26 mouse cellular contexts compared by ENCODE assay signal in the genomic region with DNA sequence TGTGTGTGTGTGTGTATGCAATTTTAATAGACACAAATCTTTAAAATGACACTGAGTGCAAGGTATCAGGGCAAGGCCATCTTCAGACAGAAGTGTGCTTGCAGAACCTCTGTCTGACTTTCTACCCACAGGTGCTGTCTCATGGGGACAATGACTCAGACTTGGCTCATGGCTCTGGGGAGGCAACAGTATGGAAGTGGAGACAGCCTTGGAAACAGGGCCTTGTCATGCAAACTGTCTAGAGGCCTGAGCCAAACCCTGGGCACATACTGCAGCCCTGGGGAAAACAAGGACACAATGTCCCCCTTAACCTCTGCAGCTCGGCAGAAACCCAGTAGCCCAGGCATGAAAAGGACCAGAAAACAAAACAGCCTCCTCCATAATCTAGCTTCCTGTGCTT.
DNase-seq lines count a peak whose midpoint lies in the region; ATAC-seq and TF ChIP-seq lines count a peak whose summit lies in the region.
"Had no signal": no experiment of that assay in that cellular context is flagged by ENCODE, and none has a peak within 500 bp of the region (broad histone marks: within the 10 kb centered on the region; RNA-seq: fewer than 3 reads in every experiment).

No protein-coding gene starts in this region.

- H3K27ac ChIP-seq in left cerebral cortex, adult 2 months = peak overlapping the region; percentile 83
- H3K27ac ChIP-seq in kidney, embryonic 14.5 days (ENCODE audit: low read depth, low read length) = no peak overlapping the region
- H3K27ac ChIP-seq: embryonic facial prominence, embryonic 15.5 days; hindbrain, embryonic 10.5 days; kidney, postnatal 0 days; liver, embryonic 13.5 days; midbrain, embryonic 13.5 days; neural tube, embryonic 12.5 days; stomach, embryonic 15.5 days had no signal

- 38% methylated on average over 1 of the region's 1 CpGs for WGBS in kidney, embryonic 14.5 days

- H3K4me1 ChIP-seq in kidney, embryonic 14.5 days (ENCODE audit: control insufficient read depth, insufficient read depth, low read length) = no peaks in the 10 kb centered on the region
- H3K4me1 ChIP-seq: embryonic facial prominence, embryonic 15.5 days; liver, embryonic 13.5 days; megakaryocyte, embryonic 14.5 days; neural tube, embryonic 12.5 days had no signal

- H3K9me3 ChIP-seq in kidney, embryonic 14.5 days (ENCODE audit: control insufficient read depth, low read length) = no peaks in the 10 kb centered on the region
- H3K9me3 ChIP-seq: embryonic facial prominence, embryonic 15.5 days; hindbrain, embryonic 10.5 days; liver, embryonic 13.5 days; midbrain, embryonic 13.5 days; neural tube, embryonic 12.5 days; stomach, embryonic 15.5 days had no signal

- TF ChIP-seq CTCF in left cerebral cortex, adult 2 months (IDR thresholded peaks at IDR 0.05) = no peak

- no peak overlapping the region for H3K4me3 ChIP-seq in left cerebral cortex, adult 2 months
- no peak overlapping the region for H3K4me3 ChIP-seq in kidney, embryonic 14.5 days (ENCODE audit: low read length)
- H3K4me3 ChIP-seq: embryonic facial prominence, embryonic 15.5 days; hindbrain, embryonic 10.5 days; liver, embryonic 13.5 days; megakaryocyte, embryonic 14.5 days; midbrain, embryonic 13.5 days; neural tube, embryonic 12.5 days; stomach, embryonic 15.5 days had no signal

- no peak for DNase-seq in left cerebral cortex, adult 2 months (ENCODE audit: extremely low spot score in 1 of 2, low spot score in 2 of 2)
- DNase-seq in left cerebral cortex, postnatal 4 days = no peak
- DNase-seq in ES-CJ7 (ENCODE audit: low read depth, low spot score) (peak; percentile 43), ZHBTc4 (ENCODE audit: low read depth, low spot score) (peak; percentile 56)
- DNase-seq in adrenal gland, postnatal 36 days = peak; percentile 71 to 78
- DNase-seq in urinary bladder, postnatal 36 days (ENCODE audit: low spot score in 2 of 2) = no peak
- DNase-seq: cerebellum, adult 18-20 months; cerebellum, postnatal 25 days; embryo, embryonic 11 days; gastrocnemius, postnatal 10 days; kidney, adult 11 months; layer of hippocampus, adult 9-11 months; liver, embryonic 13.5 days; lung, adult 2 months; lung, postnatal 36 days; thymus, postnatal 25 days had no signal

- no peaks in the 10 kb centered on the region for H3K27me3 ChIP-seq in kidney, embryonic 14.5 days (ENCODE audit: control insufficient read depth, insufficient read depth, low read length)
- H3K27me3 ChIP-seq: embryonic facial prominence, embryonic 15.5 days; liver, embryonic 13.5 days; megakaryocyte, embryonic 14.5 days; neural tube, embryonic 12.5 days; stomach, embryonic 15.5 days had no signal

- intact Hi-C loops in left cerebral cortex, adult 2 months (cut with DNase I) = loop anchor here (5.0 kb wide), 2 partner anchors 40 to 120 kb away; no protein-coding TSS in a partner anchor
- intact Hi-C loops in left cerebral cortex, postnatal 4 days (cut with DNase I) = no loop called here

- no peaks in the 10 kb centered on the region for H3K36me3 ChIP-seq in kidney, embryonic 14.5 days (ENCODE audit: control insufficient read depth, insufficient read depth, low read length)
- H3K36me3 ChIP-seq: embryonic facial prominence, embryonic 15.5 days; hindbrain, embryonic 10.5 days; liver, embryonic 13.5 days; midbrain, embryonic 13.5 days; neural tube, embryonic 12.5 days; stomach, embryonic 15.5 days had no signal

- no peak for ATAC-seq in kidney, embryonic 14.5 days (ENCODE audit: low FRiP score, low TSS enrichment)
- ATAC-seq: forebrain, embryonic 14.5 days; midbrain, embryonic 13.5 days had no signal

- no peak overlapping the region for H3K4me2 ChIP-seq in kidney, embryonic 14.5 days (replicated peaks; ENCODE audit: low read depth, low read length)
- H3K4me2 ChIP-seq: embryonic facial prominence, embryonic 15.5 days; heart, embryonic 11.5 days; liver, embryonic 13.5 days; midbrain, embryonic 13.5 days; neural tube, embryonic 12.5 days; stomach, embryonic 15.5 days had no signal

- no peak overlapping the region for H3K9ac ChIP-seq in kidney, embryonic 14.5 days (ENCODE audit: low read depth, low read length)
- H3K9ac ChIP-seq: embryonic facial prominence, embryonic 15.5 days; liver, embryonic 13.5 days; midbrain, embryonic 13.5 days; neural tube, embryonic 12.5 days; stomach, embryonic 15.5 days had no signal

Comparison
In these comparisons a context has a peak if more than half of its experiments do, and no peak if none do; other contexts are left out.
1. DNase-seq: peak in ES-CJ7 (single experiment), ZHBTc4 (single experiment) and adrenal gland, postnatal 36 days (2 of 2); none in left cerebral cortex, adult 2 months (0 of 2), left cerebral cortex, postnatal 4 days (single experiment) and urinary bladder, postnatal 36 days (0 of 2).